Mouse (Mus musculus) midbrain, postnatal 0 days (tissue): ENCODE measurements around the gene Ticrr. TPM values are rescaled to one million over a fixed set of nuclear protein-coding genes. Genes with fewer than 3 reads are reported as not detected.

ENCODE experiments used
- ATAC-seq: fragments of 200-750 bp; cut with Nextera tagmentation; 2 replicates; pipeline ENCODE4 v1.8.0; 2017; ENCODE audit warnings: moderate number of reproducible peaks, mild to moderate bottlenecking, moderate TSS enrichment, moderate library complexity; ENCODE audit not compliant: low FRiP score
- DNase-seq: peaks from one replicate; pipeline ENCODE4 v3.0.0-alpha.2; 2015; ENCODE audit warnings: low spot score
- H3K27ac ChIP-seq: fragments of 300-500 bp; sonication (generic); 2 replicates; pipeline ENCODE4 v1.5.1; 2014; ENCODE audit warnings: low read depth, mild to moderate bottlenecking, low read length, mixed read lengths
- H3K27me3 ChIP-seq: fragments of 300-500 bp; sonication (generic); 2 replicates; pipeline ENCODE4 v1.6.1; 2014; ENCODE audit warnings: low read length, control low read depth, mixed read lengths; ENCODE audit not compliant: insufficient read depth
- H3K36me3 ChIP-seq: fragments of 300-500 bp; sonication (generic); 2 replicates; pipeline ENCODE4 v1.6.1; 2014; ENCODE audit warnings: low read length, control low read depth, mixed read lengths; ENCODE audit not compliant: insufficient read depth
- H3K4me1 ChIP-seq: fragments of 300-500 bp; sonication (generic); 2 replicates; pipeline ENCODE4 v1.6.1; 2014; ENCODE audit warnings: mild to moderate bottlenecking, control low read depth, antibody characterized with exemption, low read length, mixed read lengths; ENCODE audit not compliant: insufficient read depth
- H3K4me2 ChIP-seq: fragments of 300-500 bp; sonication (generic); 2 replicates; pipeline ENCODE4 v1.6.1; 2014; ENCODE audit warnings: low read depth, mild to moderate bottlenecking, low read length, mixed read lengths; ENCODE audit not compliant: poor library complexity, severe bottlenecking
- H3K4me3 ChIP-seq: fragments of 300-500 bp; sonication (generic); 2 replicates; pipeline ENCODE4 v1.5.1; 2014; ENCODE audit warnings: low read depth, mild to moderate bottlenecking, low read length, moderate library complexity
- H3K9ac ChIP-seq: fragments of 300-500 bp; sonication (generic); replicated peaks from 2 replicates; pipeline ENCODE4 v1.6.1; 2014; ENCODE audit warnings: mild to moderate bottlenecking, low read length, moderate library complexity, mixed read lengths; ENCODE audit not compliant: poor library complexity, severe bottlenecking
- H3K9me3 ChIP-seq: fragments of 300-500 bp; sonication (generic); 2 replicates; pipeline ENCODE4 v1.6.1; 2016; ENCODE audit warnings: low read length, control low read depth
- CTCF ChIP-seq: IDR thresholded peaks from 2 replicates; pipeline ENCODE4 v1.5.1; 2016; ENCODE audit warnings: antibody characterized with exemption, mild to moderate bottlenecking
- WGBS: fragments of 180-500 bp; shearing (Covaris S2); extraction: QIAGEN DNeasy Blood & Tissue Kit; methylation state at CpG from one replicate; pipeline ENCODE4 v1.1.7; 2014; 5-methylcytosine and 5-hydroxymethylcytosine counted together
- polyA plus RNA-seq: library from polyadenylated mRNA; unstranded; fragments of >200 nt; fragmentation: Nextera tagmentation; extraction: Ambion mirVana; gene quantifications from 2 replicates; pipeline ENCODE4 v1.2.1, GENCODE M21; 2015
- total RNA-seq: library from RNA; depleted of rRNA; stranded (reverse); fragments of >200 nt; gene quantifications from 2 replicates; pipeline ENCODE4 v1.2.3, GENCODE M21; 2014; rRNA removed

The Ticrr gene
- total and polyA plus RNA-seq, 2 experiments from 2014 or later, result 1.0 to 3.4 TPM

DNA sequence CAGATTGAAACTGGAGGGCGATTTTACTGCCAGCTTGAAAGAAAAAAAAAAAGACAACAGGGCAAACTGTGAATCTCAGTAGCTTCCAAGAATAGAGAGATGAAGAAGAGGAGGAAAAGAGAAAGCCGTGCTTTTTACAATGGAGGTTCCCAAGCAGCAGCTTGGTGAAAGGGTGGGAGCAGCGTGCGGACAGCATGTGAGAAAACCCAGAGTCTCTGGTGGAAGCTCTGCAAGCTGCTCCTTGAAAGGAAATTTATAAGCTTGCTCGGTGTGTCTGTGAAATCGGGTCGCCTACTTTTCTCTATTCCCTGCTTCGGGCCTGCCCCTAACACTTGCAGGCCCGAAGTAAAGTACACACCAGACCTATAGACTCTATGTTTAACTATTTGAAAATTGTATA is 84.1 kb downstream of the Ticrr start:
- peaks cover 7% of the 10 kb centered on the region; the same call in 1 of the 2 replicates for H3K4me1 ChIP-seq
- DNase-seq, result no peak
- no peak overlapping the region for H3K9ac ChIP-seq
- H3K27me3 ChIP-seq, result no peaks in the 10 kb centered on the region
- no peaks in the 10 kb centered on the region for H3K9me3 ChIP-seq
- no peak overlapping the region for H3K27ac ChIP-seq
- H3K4me2 ChIP-seq, result no peak overlapping the region
- no peaks in the 10 kb centered on the region for H3K36me3 ChIP-seq
- 91% methylated on average over 9 of the region's 9 CpGs for WGBS
- ATAC-seq, result no peak
- H3K4me3 ChIP-seq, result no peak overlapping the region
- TF ChIP-seq CTCF, result no peak

- ATAC-seq (no peak), DNase-seq (no peak)
- H3K4me3 ChIP-seq, result no peak overlapping the region
- no peaks in the 10 kb centered on the region for H3K9me3 ChIP-seq
- no peak for TF ChIP-seq CTCF
- peaks cover 7% of the 10 kb centered on the region; the same call in 1 of the 2 replicates for H3K4me1 ChIP-seq
- H3K36me3 ChIP-seq, result no peaks in the 10 kb centered on the region
- no peak overlapping the region for H3K4me2 ChIP-seq
- H3K27me3 ChIP-seq, result no peaks in the 10 kb centered on the region
- H3K27ac ChIP-seq, result no peak overlapping the region
- no peak overlapping the region for H3K9ac ChIP-seq
- WGBS, result 80% methylated on average over 5 of the region's 5 CpGs
These were observed 84.6 kb downstream of the Ticrr start for GRCm38 (mm10) chr7:79744585-79744984.

GRCm38 (mm10) chr7:79747659-79748058 is 87.7 kb downstream of the Ticrr start:
- no peaks in the 10 kb centered on the region for H3K36me3 ChIP-seq
- 77% methylated on average over 6 of the region's 6 CpGs for WGBS
- ATAC-seq (no peak), DNase-seq (no peak)
- H3K9me3 ChIP-seq, result no peaks in the 10 kb centered on the region
- no peaks in the 10 kb centered on the region for H3K27me3 ChIP-seq
- no peak overlapping the region for H3K4me2 ChIP-seq
- H3K4me3 ChIP-seq, result no peak overlapping the region
- H3K9ac ChIP-seq, result no peak overlapping the region
- H3K27ac ChIP-seq, result no peak overlapping the region
- no peak for TF ChIP-seq CTCF
- H3K4me1 ChIP-seq, result peaks cover 7% of the 10 kb centered on the region; the same call in 1 of the 2 replicates

Other genes starting within 250 kb of the Ticrr start
- 46.5 and 49.4 TPM in 2 replicates for gene Polg, start 193.8 kb upstream of the Ticrr start, total RNA-seq
- gene Polg, start 193.8 kb upstream of the Ticrr start, polyA plus RNA-seq, result 16.9 and 18.6 TPM in 2 replicates
- gene Rhcg, start 42.5 kb upstream of the Ticrr start, total RNA-seq, result 2.2 and 2.6 TPM in 2 replicates
- gene Rhcg, start 42.5 kb upstream of the Ticrr start, polyA plus RNA-seq, result 4.3 and 4.8 TPM in 2 replicates
- gene Kif7, start 55.5 kb downstream of the Ticrr start, total RNA-seq, result 5.5 and 5.6 TPM in 2 replicates
- 1.5 and 1.7 TPM in 2 replicates for gene Kif7, start 55.5 kb downstream of the Ticrr start, polyA plus RNA-seq
- gene Plin1, start 72.7 kb downstream of the Ticrr start, total RNA-seq, result 0.14 and 0.44 TPM in 2 replicates
- gene Plin1, start 72.7 kb downstream of the Ticrr start, polyA plus RNA-seq, result 0.23 and 0.33 TPM in 2 replicates
- gene Pex11a, start 82.9 kb downstream of the Ticrr start, total RNA-seq, result 3.4 and 3.6 TPM in 2 replicates
- gene Pex11a, start 82.9 kb downstream of the Ticrr start, polyA plus RNA-seq, result 11.9 and 12.3 TPM in 2 replicates
- gene Wdr93, start 83.0 kb downstream of the Ticrr start, total RNA-seq, result 0.19 and 0.27 TPM in 2 replicates
- gene Wdr93, start 83.0 kb downstream of the Ticrr start, polyA plus RNA-seq, result 0.32 TPM in 1 of 2 replicates, not detected in the other
- 0.27 TPM in 1 of 2 replicates, not detected in the other for gene Mesp1, start 133.6 kb downstream of the Ticrr start, total RNA-seq
- 0.69 and 0.86 TPM in 2 replicates for gene Mesp1, start 133.6 kb downstream of the Ticrr start, polyA plus RNA-seq
- gene Mesp2, start 150.5 kb downstream of the Ticrr start, total RNA-seq, result 0.52 and 0.88 TPM in 2 replicates
- 1.4 and 1.5 TPM in 2 replicates for gene Mesp2, start 150.5 kb downstream of the Ticrr start, polyA plus RNA-seq
- gene Anpep, start 200.9 kb downstream of the Ticrr start, total RNA-seq, result 6.4 and 11.2 TPM in 2 replicates
- 5.1 TPM in 2 replicates for gene Anpep, start 200.9 kb downstream of the Ticrr start, polyA plus RNA-seq